Mouse (Mus musculus): ENCODE measurements around the gene Nodal. TPM values are rescaled to one million over a fixed set of nuclear protein-coding genes. Genes with fewer than 3 reads are reported as not detected.
A peak's percentile ranks its signal among the peaks of the same experiment; 100 is the strongest.

The Nodal gene
- polyA plus RNA-seq, 1 experiment from 2014 or later = 0.56 TPM

GRCm38 (mm10) chr10:61390148-61390547, 27.6 kb upstream of the Nodal start:
- H3K4me3 ChIP-seq (ENCODE audit: low read length) = no peak overlapping the region
- no peak overlapping the region for H3K4me2 ChIP-seq (ENCODE audit: low read length)
- no peak overlapping the region for H3K27ac ChIP-seq (ENCODE audit: low read depth, low read length)
- H3K9me3 ChIP-seq (ENCODE audit: control insufficient read depth, low read length) = no peaks in the 10 kb centered on the region
- no peaks in the 10 kb centered on the region for H3K36me3 ChIP-seq (ENCODE audit: control insufficient read depth, insufficient read depth, low read length)
- 54% methylated on average over 2 of the region's 2 CpGs for WGBS
- no peaks in the 10 kb centered on the region for H3K4me1 ChIP-seq (ENCODE audit: control insufficient read depth, insufficient read depth, low read depth, low read length)
- no peak for ATAC-seq
- no peaks in the 10 kb centered on the region for H3K27me3 ChIP-seq (replicated peaks; ENCODE audit: control insufficient read depth, insufficient read depth, low read length)
- H3K9ac ChIP-seq (ENCODE audit: low read depth, low read length) = no peak overlapping the region

GRCm38 (mm10) chr10:61392584-61392983, 25.2 kb upstream of the Nodal start:
- no peak overlapping the region for H3K27ac ChIP-seq (ENCODE audit: low read depth, low read length)
- H3K4me3 ChIP-seq (ENCODE audit: low read length) = no peak overlapping the region
- ATAC-seq = no peak
- H3K4me2 ChIP-seq (ENCODE audit: low read length) = no peak overlapping the region
- WGBS = 55% methylated on average over 4 of the region's 4 CpGs
- no peaks in the 10 kb centered on the region for H3K9me3 ChIP-seq (ENCODE audit: control insufficient read depth, low read length)
- H3K36me3 ChIP-seq (ENCODE audit: control insufficient read depth, insufficient read depth, low read length) = no peaks in the 10 kb centered on the region
- H3K9ac ChIP-seq (ENCODE audit: low read depth, low read length) = no peak overlapping the region
- H3K4me1 ChIP-seq (ENCODE audit: control insufficient read depth, insufficient read depth, low read depth, low read length) = no peaks in the 10 kb centered on the region
- H3K27me3 ChIP-seq (replicated peaks; ENCODE audit: control insufficient read depth, insufficient read depth, low read length) = no peaks in the 10 kb centered on the region

- Histone ChIP-seq H3K27me3 (replicated peaks; ENCODE audit: control insufficient read depth, insufficient read depth, low read length) (no peaks in the 10 kb centered on the region), H3K9ac (ENCODE audit: low read depth, low read length) (no peak overlapping the region; the same call in 1 of the 2 replicates), H3K36me3 (ENCODE audit: control insufficient read depth, insufficient read depth, low read length) (no peaks in the 10 kb centered on the region), H3K27ac (ENCODE audit: low read depth, low read length) (no peak overlapping the region), H3K4me3 (ENCODE audit: low read length) (no peak overlapping the region), H3K9me3 (ENCODE audit: control insufficient read depth, low read length) (no peaks in the 10 kb centered on the region), H3K4me2 (ENCODE audit: low read length) (no peak overlapping the region), H3K4me1 (ENCODE audit: control insufficient read depth, insufficient read depth, low read depth, low read length) (no peaks in the 10 kb centered on the region)
- 28% methylated on average over 9 of the region's 9 CpGs for WGBS
- no peak for ATAC-seq
These were observed 23.2 kb upstream of the Nodal start for GRCm38 (mm10) chr10:61394476-61395136.

- 56% methylated on average over 3 of the region's 3 CpGs for WGBS
These were observed 19.6 kb upstream of the Nodal start for GRCm38 (mm10) chr10:61398125-61398524.

GRCm38 (mm10) chr10:61399156-61399734, 18.5 kb upstream of the Nodal start:
- Histone ChIP-seq H3K27me3 (replicated peaks; ENCODE audit: control insufficient read depth, insufficient read depth, low read length) (no peaks in the 10 kb centered on the region), H3K27ac (ENCODE audit: low read depth, low read length) (no peak overlapping the region), H3K36me3 (ENCODE audit: control insufficient read depth, insufficient read depth, low read length) (no peaks in the 10 kb centered on the region), H3K9me3 (ENCODE audit: control insufficient read depth, low read length) (no peaks in the 10 kb centered on the region), H3K4me2 (ENCODE audit: low read length) (no peak overlapping the region), H3K4me3 (ENCODE audit: low read length) (no peak overlapping the region), H3K4me1 (ENCODE audit: control insufficient read depth, insufficient read depth, low read depth, low read length) (no peaks in the 10 kb centered on the region), H3K9ac (ENCODE audit: low read depth, low read length) (no peak overlapping the region)
- ATAC-seq = peak; percentile 90
- 19% methylated on average over 12 of the region's 13 CpGs for WGBS

More at GRCm38 (mm10) chr10:61398125-61398524, 19.6 kb upstream of the Nodal start:
- H3K36me3 ChIP-seq (ENCODE audit: control insufficient read depth, insufficient read depth, low read length) = no peaks in the 10 kb centered on the region
- no peak overlapping the region for H3K9ac ChIP-seq (ENCODE audit: low read depth, low read length)
- H3K27ac ChIP-seq (ENCODE audit: low read depth, low read length) = no peak overlapping the region
- H3K4me3 ChIP-seq (ENCODE audit: low read length) = no peak overlapping the region
- no peak for ATAC-seq
- no peaks in the 10 kb centered on the region for H3K4me1 ChIP-seq (ENCODE audit: control insufficient read depth, insufficient read depth, low read depth, low read length)
- no peaks in the 10 kb centered on the region for H3K27me3 ChIP-seq (replicated peaks; ENCODE audit: control insufficient read depth, insufficient read depth, low read length)
- no peak overlapping the region for H3K4me2 ChIP-seq (ENCODE audit: low read length)
- no peaks in the 10 kb centered on the region for H3K9me3 ChIP-seq (ENCODE audit: control insufficient read depth, low read length)

- Histone ChIP-seq H3K4me1 (ENCODE audit: control insufficient read depth, insufficient read depth, low read depth, low read length) (no peaks in the 10 kb centered on the region), H3K27ac (ENCODE audit: low read depth, low read length) (no peak overlapping the region), H3K9ac (ENCODE audit: low read depth, low read length) (no peak overlapping the region), H3K9me3 (ENCODE audit: control insufficient read depth, low read length) (no peaks in the 10 kb centered on the region), H3K27me3 (replicated peaks; ENCODE audit: control insufficient read depth, insufficient read depth, low read length) (peaks cover under 1% of the 10 kb centered on the region; the same call in 1 of the 2 replicates), H3K4me2 (ENCODE audit: low read length) (no peak overlapping the region), H3K36me3 (ENCODE audit: control insufficient read depth, insufficient read depth, low read length) (no peaks in the 10 kb centered on the region), H3K4me3 (ENCODE audit: low read length) (no peak overlapping the region)
- 93% methylated on average over 5 of the region's 5 CpGs for WGBS
- ATAC-seq = no peak
These were observed 17.4 kb upstream of the Nodal start for GRCm38 (mm10) chr10:61400407-61400806.

GRCm38 (mm10) chr10:61402480-61402879, 15.3 kb upstream of the Nodal start:
- Histone ChIP-seq H3K4me2 (ENCODE audit: low read length) (no peak overlapping the region), H3K4me3 (ENCODE audit: low read length) (no peak overlapping the region), H3K9me3 (ENCODE audit: control insufficient read depth, low read length) (no peaks in the 10 kb centered on the region), H3K36me3 (ENCODE audit: control insufficient read depth, insufficient read depth, low read length) (no peaks in the 10 kb centered on the region), H3K27me3 (replicated peaks; ENCODE audit: control insufficient read depth, insufficient read depth, low read length) (peaks cover 3% of the 10 kb centered on the region; the same call in 1 of the 2 replicates), H3K9ac (ENCODE audit: low read depth, low read length) (no peak overlapping the region), H3K27ac (ENCODE audit: low read depth, low read length) (no peak overlapping the region), H3K4me1 (ENCODE audit: control insufficient read depth, insufficient read depth, low read depth, low read length) (no peaks in the 10 kb centered on the region)
- ATAC-seq = no peak
- WGBS = 68% methylated on average over 5 of the region's 5 CpGs

- WGBS = 77% methylated on average over 2 of the region's 2 CpGs
- H3K9me3 ChIP-seq (ENCODE audit: control insufficient read depth, low read length) = no peaks in the 10 kb centered on the region
- ATAC-seq = no peak
- no peak overlapping the region for H3K9ac ChIP-seq (ENCODE audit: low read depth, low read length)
- H3K27ac ChIP-seq (ENCODE audit: low read depth, low read length) = no peak overlapping the region
- peaks cover 3% of the 10 kb centered on the region; the same call in 1 of the 2 replicates for H3K27me3 ChIP-seq (replicated peaks; ENCODE audit: control insufficient read depth, insufficient read depth, low read length)
- H3K4me1 ChIP-seq (ENCODE audit: control insufficient read depth, insufficient read depth, low read depth, low read length) = no peaks in the 10 kb centered on the region
- H3K4me2 ChIP-seq (ENCODE audit: low read length) = no peak overlapping the region
- H3K36me3 ChIP-seq (ENCODE audit: control insufficient read depth, insufficient read depth, low read length) = no peaks in the 10 kb centered on the region
- no peak overlapping the region for H3K4me3 ChIP-seq (ENCODE audit: low read length)
These were observed 14.9 kb upstream of the Nodal start for GRCm38 (mm10) chr10:61402911-61403310.

GRCm38 (mm10) chr10:61405958-61406357, 11.8 kb upstream of the Nodal start:
- Histone ChIP-seq H3K4me2 (ENCODE audit: low read length) (no peak overlapping the region), H3K27me3 (replicated peaks; ENCODE audit: control insufficient read depth, insufficient read depth, low read length) (peaks cover 3% of the 10 kb centered on the region; the same call in 1 of the 2 replicates), H3K27ac (ENCODE audit: low read depth, low read length) (no peak overlapping the region), H3K36me3 (ENCODE audit: control insufficient read depth, insufficient read depth, low read length) (no peaks in the 10 kb centered on the region), H3K9me3 (ENCODE audit: control insufficient read depth, low read length) (no peaks in the 10 kb centered on the region), H3K4me3 (ENCODE audit: low read length) (no peak overlapping the region), H3K4me1 (ENCODE audit: control insufficient read depth, insufficient read depth, low read depth, low read length) (no peaks in the 10 kb centered on the region), H3K9ac (ENCODE audit: low read depth, low read length) (no peak overlapping the region)
- no peak for ATAC-seq
- 19% methylated on average over 10 of the region's 10 CpGs for whole genome bisulfite sequencing
